Mouse (Mus musculus) central nervous system, embryonic 14 days (tissue): ENCODE results near the gene Olfr1351. TPM values are rescaled to one million over a fixed set of nuclear protein-coding genes. Genes with fewer than 3 reads are reported as not detected.

Source experiments
- polyA plus RNA-seq: library from polyadenylated mRNA; depleted of rRNA; stranded (reverse); fragments of >200 nt; gene quantifications from 2 replicates; pipeline ENCODE4 v1.2.3, GENCODE M21; 2012; rRNA removed

The Olfr1351 gene
- polyA plus RNA-seq = not detected in 2 replicates

DNA sequence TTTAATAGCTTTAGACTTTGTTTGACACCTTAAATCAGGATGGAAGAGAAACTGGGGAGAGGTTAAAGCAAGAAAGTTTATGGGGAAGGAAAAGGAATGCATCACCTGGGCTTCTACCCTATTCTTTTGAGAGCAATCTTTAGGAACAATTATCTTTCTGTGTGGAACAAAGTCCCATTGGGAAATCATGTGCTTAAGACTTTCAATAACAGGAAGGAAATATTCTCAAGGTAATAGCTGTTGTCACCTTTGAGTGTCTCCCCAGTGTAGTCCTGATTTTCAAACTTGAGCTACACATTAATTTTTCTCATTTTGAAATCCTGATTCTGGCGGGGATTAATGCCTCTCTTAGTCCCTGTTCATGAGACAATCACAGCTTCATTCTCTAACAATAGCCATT is at the start of gene Olfr1351:
Olfr1351 (plus strand) TSS at position 301 of the 400 bp plus-strand sequence.

DNA sequence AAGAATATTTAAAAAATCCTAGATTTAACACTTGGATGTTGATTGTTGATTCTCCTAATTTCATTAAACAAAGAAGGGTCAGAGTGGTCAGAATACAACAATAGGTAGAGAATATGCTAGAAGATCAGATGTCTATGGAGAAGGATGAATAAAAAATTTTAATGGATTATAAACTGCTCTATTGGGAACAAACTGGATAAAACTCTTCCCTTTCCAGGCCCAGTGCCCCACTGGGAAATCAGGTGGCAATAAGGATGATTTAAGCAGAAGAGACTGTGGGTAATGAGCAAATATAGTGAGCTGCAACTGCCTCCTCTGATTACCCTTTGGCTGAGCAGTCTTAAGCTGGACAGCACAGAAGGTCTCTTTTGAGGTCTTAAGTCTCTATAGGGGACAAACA is 49.3 kb upstream of the Olfr1351 start, which contains the start of gene Olfr1353:
Olfr1353 (plus strand) TSS at position 301 of the 400 bp plus-strand sequence.

DNA sequence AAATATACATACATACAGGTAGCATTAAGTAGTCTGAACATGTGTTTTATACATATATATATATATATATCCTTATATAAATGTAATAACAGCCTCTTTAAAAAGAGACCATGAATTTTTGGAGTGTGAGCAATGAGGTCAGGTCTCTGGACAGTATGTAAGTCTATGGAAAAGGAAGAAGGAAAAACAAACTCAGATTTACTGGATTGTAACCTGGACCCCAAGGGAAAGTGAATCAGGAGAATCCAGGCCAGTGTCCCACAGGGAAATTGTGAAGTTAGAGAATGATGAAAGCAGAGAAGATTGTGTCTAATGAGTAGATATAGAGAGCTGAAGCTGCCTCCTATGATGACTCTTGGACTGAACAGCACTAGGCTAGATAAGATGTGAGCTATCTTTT is 31.5 kb upstream of the Olfr1351 start, which contains the start of gene Olfr1352:
Olfr1352 (plus strand) TSS at position 301 of the 400 bp plus-strand sequence.

DNA sequence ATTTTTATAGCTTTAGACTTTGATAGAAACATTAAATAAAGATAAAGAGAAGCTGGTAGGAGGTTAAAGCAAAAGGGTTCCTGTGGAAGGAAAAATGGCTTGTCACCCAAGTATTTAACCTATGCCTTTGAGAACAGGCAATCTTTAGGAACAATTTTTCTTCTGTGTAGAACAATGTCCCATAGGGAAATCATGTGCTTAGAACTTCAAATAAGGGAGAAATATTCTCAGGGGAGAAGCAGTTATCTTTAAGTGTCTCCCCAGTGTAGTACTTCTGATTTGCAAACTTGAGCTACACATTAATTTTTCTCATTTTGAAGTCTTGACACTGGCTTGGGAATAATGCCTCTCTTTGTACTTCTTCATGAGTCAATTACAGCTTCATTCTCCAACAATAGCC is 16.2 kb downstream of the Olfr1351 start, which contains the start of gene Olfr57:
Olfr57 (plus strand) TSS at position 301 of the 400 bp plus-strand sequence.

Other genes with a start within 250 kb of the Olfr1351 start
- 9.2 and 10.9 TPM in 2 replicates for gene Slc1a6, start 232.0 kb upstream of the Olfr1351 start, polyA plus RNA-seq
- gene Olfr1356, start 160.3 kb upstream of the Olfr1351 start, polyA plus RNA-seq = not detected in 2 replicates
- not detected in 2 replicates for gene Olfr1355, start 136.9 kb upstream of the Olfr1351 start, polyA plus RNA-seq
- not detected in 2 replicates for gene Olfr1354, start 99.3 kb upstream of the Olfr1351 start, polyA plus RNA-seq
- not detected in 2 replicates for gene Olfr8, start 61.8 kb upstream of the Olfr1351 start, polyA plus RNA-seq
- not detected in 2 replicates for gene Olfr1353, start 49.2 kb upstream of the Olfr1351 start, polyA plus RNA-seq
- gene Olfr1352, start 31.4 kb upstream of the Olfr1351 start, polyA plus RNA-seq = not detected in 2 replicates
- not detected in 2 replicates for gene Olfr57, start 16.3 kb downstream of the Olfr1351 start, polyA plus RNA-seq
- 27.2 and 29.5 TPM in 2 replicates for gene 2610008E11Rik, start 85.1 kb downstream of the Olfr1351 start, polyA plus RNA-seq
- gene Vmn2r80, start 136.3 kb downstream of the Olfr1351 start, polyA plus RNA-seq = not detected in 2 replicates
- gene Vmn2r81, start 235.2 kb downstream of the Olfr1351 start, polyA plus RNA-seq = not detected in 2 replicates